Mouse (Mus musculus): Measurements from ENCODE around the gene Pak1.

The Pak1 gene

DNA sequence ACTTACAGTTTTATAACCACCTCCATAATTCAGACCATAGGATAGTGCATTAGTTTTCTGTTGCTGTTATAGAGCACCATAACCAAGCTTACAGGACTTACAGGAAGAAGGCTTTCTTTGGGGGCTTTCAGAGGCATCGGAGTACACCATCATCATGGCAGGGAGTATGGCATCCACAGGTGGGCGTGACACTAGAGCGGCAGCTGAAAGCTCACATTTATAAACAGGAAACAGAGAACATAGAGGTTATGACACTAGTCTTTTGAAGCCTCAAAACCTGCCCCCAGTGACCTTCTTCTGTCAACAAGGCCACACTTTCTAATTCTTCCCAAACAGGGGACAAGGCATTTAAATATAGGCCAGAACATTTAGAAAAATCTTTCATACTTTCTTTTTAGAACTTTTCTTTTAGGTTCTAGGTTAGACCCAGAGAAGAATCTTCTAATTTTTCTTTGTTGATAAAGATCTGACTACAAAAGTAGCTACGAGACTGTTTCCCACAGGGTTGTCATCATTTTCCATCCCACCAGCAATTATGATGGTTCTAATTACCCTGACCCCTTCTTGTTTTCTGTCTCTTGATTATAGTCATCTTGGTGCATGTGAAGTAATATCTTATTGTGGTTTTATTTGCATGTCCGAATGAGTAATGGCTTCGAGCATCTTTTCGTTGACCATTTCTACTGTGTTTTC is 89.7 kb downstream of the Pak1 start:
- Histone ChIP-seq H3K9me3 (ENCODE audit: low read length) (no peaks in the 10 kb centered on the region), H3K4me3 (replicated peaks; ENCODE audit: low read length) (no peak overlapping the region), H3K27me3 (ENCODE audit: insufficient read depth, low read length) (no peaks in the 10 kb centered on the region), H3K36me3 (ENCODE audit: insufficient read depth, low read length) (no peaks in the 10 kb centered on the region), H3K4me1 (replicated peaks; ENCODE audit: low read depth, low read length) (no peaks in the 10 kb centered on the region)
- TF ChIP-seq NANOG (IDR thresholded peaks at IDR 0.05; ENCODE audit: borderline replicate concordance, low read length) (no peak), POU5F1 (IDR thresholded peaks at IDR 0.05; ENCODE audit: borderline replicate concordance, low read length) (no peak), CTCF (conservative IDR thresholded peaks at IDR 0.05; ENCODE audit: low read length) (no peak)

DNA sequence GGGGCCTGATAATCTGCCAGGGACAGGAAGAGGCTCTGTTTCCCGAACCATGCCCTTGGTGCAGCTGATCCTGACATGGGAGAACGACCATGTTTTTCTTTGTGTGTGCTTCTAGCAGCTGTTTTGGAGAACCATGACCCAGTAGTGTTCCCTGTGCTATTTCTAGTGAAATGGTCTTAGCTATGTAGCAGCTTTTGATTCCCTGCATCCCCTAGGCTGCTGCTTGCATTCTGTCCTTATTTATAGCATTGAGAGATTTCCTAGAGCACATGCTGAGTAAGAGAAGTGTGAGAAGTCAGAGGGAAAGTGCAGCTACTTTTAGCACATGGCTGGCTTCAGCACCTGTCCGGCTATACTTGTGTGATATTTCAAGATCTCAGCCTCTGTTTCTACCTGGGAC is 123.3 kb downstream of the Pak1 start:
- Histone ChIP-seq H3K9me3 (ENCODE audit: low read length) (no peaks in the 10 kb centered on the region), H3K4me3 (replicated peaks; ENCODE audit: low read length) (no peak overlapping the region), H3K36me3 (ENCODE audit: insufficient read depth, low read length) (peaks cover 31% of the 10 kb centered on the region), H3K4me1 (replicated peaks; ENCODE audit: low read depth, low read length) (no peaks in the 10 kb centered on the region), H3K27me3 (ENCODE audit: insufficient read depth, low read length) (no peaks in the 10 kb centered on the region)
- no peak for TF ChIP-seq CTCF (conservative IDR thresholded peaks at IDR 0.05; ENCODE audit: low read length)
- TF ChIP-seq NANOG (IDR thresholded peaks at IDR 0.05; ENCODE audit: borderline replicate concordance, low read length): no peak
- no peak for TF ChIP-seq POU5F1 (IDR thresholded peaks at IDR 0.05; ENCODE audit: borderline replicate concordance, low read length)

- no peak overlapping the region for H3K4me3 ChIP-seq (replicated peaks; ENCODE audit: low read length)
- H3K36me3 ChIP-seq (ENCODE audit: insufficient read depth, low read length): peaks cover 18% of the 10 kb centered on the region
- TF ChIP-seq NANOG (IDR thresholded peaks at IDR 0.05; ENCODE audit: borderline replicate concordance, low read length) (no peak), POU5F1 (IDR thresholded peaks at IDR 0.05; ENCODE audit: borderline replicate concordance, low read length) (no peak), CTCF (conservative IDR thresholded peaks at IDR 0.05; ENCODE audit: low read length) (no peak)
- H3K27me3 ChIP-seq (ENCODE audit: insufficient read depth, low read length): no peaks in the 10 kb centered on the region
- peaks cover 5% of the 10 kb centered on the region for H3K4me1 ChIP-seq (replicated peaks; ENCODE audit: low read depth, low read length)
- no peaks in the 10 kb centered on the region; the same call in 1 of the 2 replicates for H3K9me3 ChIP-seq (ENCODE audit: low read length)
Observed at GRCm38 (mm10) chr7:97914833-97915516, 126.6 kb downstream of the Pak1 start.

DNA sequence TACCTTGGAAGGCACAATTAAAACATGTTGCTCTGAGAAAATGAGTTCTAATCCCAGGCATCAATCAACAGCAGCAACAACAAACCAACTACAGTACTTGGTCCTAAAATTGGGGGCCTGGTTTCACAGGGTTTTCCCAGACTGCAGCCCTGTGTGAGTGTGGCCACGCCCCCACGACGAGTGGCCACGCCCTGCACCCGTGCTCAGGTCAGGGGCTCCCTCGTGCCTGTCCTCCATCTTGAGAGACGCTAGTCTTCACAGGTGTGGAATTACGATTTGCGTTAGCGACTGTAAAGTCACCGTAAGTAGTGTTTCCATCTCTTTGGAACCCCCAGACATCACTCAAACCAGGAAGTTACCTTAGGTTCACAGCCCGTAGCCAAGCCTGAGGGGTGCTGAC is 131.4 kb downstream of the Pak1 start, which contains the start of gene Gdpd4:
TSS of gene Gdpd4 (plus strand) at position 214 of the 400 bp plus-strand sequence.
- Histone ChIP-seq H3K4me3 (replicated peaks; ENCODE audit: low read length) (no peak within 1 kb of the TSS), H3K9me3 (ENCODE audit: low read length) (no peaks in the 10 kb centered on the region; the same call in 1 of the 2 replicates), H3K27me3 (ENCODE audit: insufficient read depth, low read length) (no peaks in the 10 kb centered on the region), H3K36me3 (ENCODE audit: insufficient read depth, low read length) (no peaks in the 10 kb centered on the region), H3K4me1 (replicated peaks; ENCODE audit: low read depth, low read length) (peaks cover 7% of the 10 kb centered on the region)
- no peak for TF ChIP-seq NANOG (IDR thresholded peaks at IDR 0.05; ENCODE audit: borderline replicate concordance, low read length)
- no peak for TF ChIP-seq POU5F1 (IDR thresholded peaks at IDR 0.05; ENCODE audit: borderline replicate concordance, low read length)

GRCm38 (mm10) chr7:97925819-97926218 is 137.5 kb downstream of the Pak1 start:
- TF ChIP-seq POU5F1 (IDR thresholded peaks at IDR 0.05; ENCODE audit: borderline replicate concordance, low read length) (no peak), NANOG (IDR thresholded peaks at IDR 0.05; ENCODE audit: borderline replicate concordance, low read length) (no peak), CTCF (conservative IDR thresholded peaks at IDR 0.05; ENCODE audit: low read length) (no peak)
- Histone ChIP-seq H3K36me3 (ENCODE audit: insufficient read depth, low read length) (no peaks in the 10 kb centered on the region), H3K27me3 (ENCODE audit: insufficient read depth, low read length) (no peaks in the 10 kb centered on the region), H3K4me3 (replicated peaks; ENCODE audit: low read length) (no peak overlapping the region), H3K9me3 (ENCODE audit: low read length) (peaks cover 1% of the 10 kb centered on the region), H3K4me1 (replicated peaks; ENCODE audit: low read depth, low read length) (no peaks in the 10 kb centered on the region)

DNA sequence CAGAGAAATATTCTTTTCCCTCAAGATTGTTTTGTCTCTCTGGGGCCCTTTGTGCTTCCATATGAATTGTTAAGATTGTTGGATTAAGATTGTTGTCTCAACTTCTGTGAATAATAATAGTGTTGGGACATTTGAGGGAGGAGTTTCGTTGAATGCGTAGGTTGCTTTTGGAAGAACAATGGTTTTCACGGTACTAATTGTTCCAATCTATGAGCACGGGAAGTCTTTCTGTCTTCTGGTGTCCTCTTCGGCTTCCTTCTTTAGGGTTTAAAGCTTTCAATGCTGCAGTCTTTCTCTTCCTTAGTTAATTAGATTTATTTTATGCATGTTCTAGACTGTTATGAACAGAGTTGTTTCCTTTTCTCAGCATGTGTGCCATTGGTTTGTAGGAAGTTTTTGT is 138.6 kb downstream of the Pak1 start:
- Histone ChIP-seq H3K27me3 (ENCODE audit: insufficient read depth, low read length) (no peaks in the 10 kb centered on the region), H3K4me3 (replicated peaks; ENCODE audit: low read length) (no peak overlapping the region)

DNA sequence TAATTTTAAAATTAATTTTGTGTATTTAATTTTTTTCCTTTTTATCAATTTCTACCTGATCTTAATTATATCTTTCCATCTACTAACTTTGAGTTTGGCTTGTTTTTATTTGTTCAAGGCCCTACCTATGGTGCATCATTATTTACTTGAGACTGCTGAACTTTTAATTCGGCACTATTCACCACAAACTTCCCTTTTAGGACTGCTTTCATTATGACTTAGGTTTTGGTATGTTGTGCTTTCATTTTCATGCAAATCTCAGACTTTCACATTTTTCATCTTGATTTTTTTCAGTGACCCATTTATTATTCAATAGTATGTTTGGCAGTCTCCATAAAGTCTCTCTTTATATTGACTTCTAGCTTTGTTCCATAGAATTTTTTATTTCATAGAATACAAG is 156.1 kb downstream of the Pak1 start:
- no peak for TF ChIP-seq NANOG (IDR thresholded peaks at IDR 0.05; ENCODE audit: borderline replicate concordance, low read length)
- TF ChIP-seq CTCF (conservative IDR thresholded peaks at IDR 0.05; ENCODE audit: low read length): no peak
- no peak for TF ChIP-seq POU5F1 (IDR thresholded peaks at IDR 0.05; ENCODE audit: borderline replicate concordance, low read length)

More for the DNA sequence above, 138.6 kb downstream of the Pak1 start:
- TF ChIP-seq POU5F1 (IDR thresholded peaks at IDR 0.05; ENCODE audit: borderline replicate concordance, low read length) (no peak), NANOG (IDR thresholded peaks at IDR 0.05; ENCODE audit: borderline replicate concordance, low read length) (no peak), CTCF (conservative IDR thresholded peaks at IDR 0.05; ENCODE audit: low read length) (no peak)
- H3K4me1 ChIP-seq (replicated peaks; ENCODE audit: low read depth, low read length): no peaks in the 10 kb centered on the region
- H3K9me3 ChIP-seq (ENCODE audit: low read length): peaks cover 12% of the 10 kb centered on the region
- no peaks in the 10 kb centered on the region for H3K36me3 ChIP-seq (ENCODE audit: insufficient read depth, low read length)

More for the DNA sequence above, 156.1 kb downstream of the Pak1 start:
- H3K36me3 ChIP-seq (ENCODE audit: insufficient read depth, low read length): no peaks in the 10 kb centered on the region
- H3K4me1 ChIP-seq (replicated peaks; ENCODE audit: low read depth, low read length): no peaks in the 10 kb centered on the region
- no peak overlapping the region for H3K4me3 ChIP-seq (replicated peaks; ENCODE audit: low read length)
- H3K9me3 ChIP-seq (ENCODE audit: low read length): no peaks in the 10 kb centered on the region
- H3K27me3 ChIP-seq (ENCODE audit: insufficient read depth, low read length): no peaks in the 10 kb centered on the region

Measured in E14TG2a.4 (cell line).